Mouse (Mus musculus) cerebellum, adult 9-10 months (tissue): ENCODE measurements around the gene D11Wsu47e.

Experiments
- DNase-seq: peaks from one replicate; pipeline ENCODE4 v3.0.0; 2022

The D11Wsu47e gene

DNA sequence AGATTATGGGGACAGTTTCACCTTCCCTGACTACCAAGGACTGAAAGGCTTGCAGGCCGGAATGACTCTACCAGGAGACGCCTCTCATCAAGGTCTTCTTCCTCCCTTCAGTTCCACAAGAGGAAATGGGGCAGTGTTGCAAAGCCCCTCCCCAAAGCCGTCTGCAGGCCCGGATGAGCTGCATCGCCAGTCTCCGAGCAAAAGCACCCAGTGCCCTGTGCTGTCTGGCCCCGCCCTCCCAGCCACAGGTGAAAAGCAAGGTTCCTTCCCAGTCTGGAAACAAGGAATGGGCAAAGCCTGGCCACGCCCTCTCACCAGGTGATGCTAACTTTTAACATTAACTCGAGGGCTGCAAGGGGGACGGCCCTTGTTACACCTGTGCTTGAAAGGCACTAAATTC lies 17.6 kb upstream of the D11Wsu47e start:
- peak; percentile 36 for DNase-seq

DNA sequence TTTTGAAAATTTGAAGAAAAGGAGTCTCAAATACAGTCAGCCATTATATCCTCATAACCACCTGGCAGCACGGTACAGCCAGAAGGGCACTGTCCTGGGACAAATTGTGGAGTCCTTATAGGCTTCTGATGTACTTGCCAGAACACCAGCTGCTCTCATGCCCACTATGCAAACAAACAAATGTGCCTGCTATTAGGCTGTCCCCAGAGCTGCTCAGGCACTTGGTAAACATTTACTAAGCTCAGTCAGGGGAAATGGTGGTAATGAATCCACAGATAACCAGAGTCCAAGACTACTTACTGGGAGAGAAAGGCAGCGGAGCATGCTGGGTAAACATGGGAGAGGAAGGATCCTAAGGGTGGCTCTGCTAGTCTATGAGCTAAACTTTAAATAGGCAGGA lies 17.1 kb upstream of the D11Wsu47e start:
- peak; percentile 39 for DNase-seq

DNA sequence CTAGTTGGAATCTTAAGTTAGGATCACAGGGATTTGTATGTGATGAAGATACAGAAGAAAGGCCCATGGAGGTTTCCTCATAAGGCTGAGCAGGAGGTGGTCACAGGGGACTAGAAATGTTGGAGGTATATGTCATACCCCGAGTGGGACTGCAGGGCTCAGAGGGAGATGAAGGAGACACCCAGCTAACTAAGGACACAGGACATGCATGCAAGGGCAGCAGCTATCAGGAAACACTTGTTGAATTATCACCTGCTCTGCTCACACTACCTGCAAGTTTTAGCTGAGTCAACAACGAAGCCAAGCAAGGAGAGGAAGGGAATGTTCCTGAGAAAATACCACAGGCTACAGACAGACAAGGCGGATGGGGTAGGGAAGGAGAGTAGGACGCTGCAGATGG lies 16.5 kb upstream of the D11Wsu47e start:
- DNase-seq: peak; percentile 30

DNA sequence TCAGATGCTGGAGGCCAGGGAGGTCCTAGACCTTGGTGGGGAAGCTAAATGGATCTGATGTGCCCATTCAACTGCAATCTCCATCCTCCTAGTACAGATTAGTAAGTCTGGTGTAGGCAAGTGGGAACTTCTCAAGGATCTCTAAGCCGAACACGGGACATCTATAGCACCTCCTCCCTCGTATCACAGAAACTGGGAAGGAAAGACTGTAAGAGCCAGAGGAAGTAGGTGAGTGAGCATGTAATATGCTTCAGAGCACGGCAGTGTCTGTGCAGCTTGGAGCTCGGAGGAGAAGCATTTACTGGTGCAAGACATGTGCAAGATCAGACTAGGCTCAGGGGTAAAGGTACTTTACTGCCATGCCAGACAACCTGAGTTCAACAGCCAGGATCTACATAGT lies 15.4 kb upstream of the D11Wsu47e start:
- DNase-seq: no peak

DNA sequence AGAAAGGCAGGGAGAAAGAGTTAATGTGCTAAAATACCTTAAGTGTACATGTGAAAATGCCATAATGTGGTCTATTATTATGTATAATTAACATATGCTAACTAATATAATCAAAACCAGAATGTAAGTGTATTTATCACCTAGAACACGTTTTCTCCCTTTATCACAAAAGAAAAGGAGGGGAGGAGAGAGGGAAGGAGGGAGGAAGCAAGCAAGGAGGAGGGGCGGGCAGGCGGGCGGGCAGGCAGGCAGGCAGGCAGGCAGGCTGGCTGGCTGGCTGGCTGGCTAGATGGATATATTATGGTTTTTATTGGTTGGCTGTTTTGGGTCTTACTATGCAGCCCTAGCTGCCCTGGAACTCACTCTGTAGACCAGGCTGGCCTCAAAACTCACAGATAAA lies 14.5 kb upstream of the D11Wsu47e start:
- no peak for DNase-seq

DNA sequence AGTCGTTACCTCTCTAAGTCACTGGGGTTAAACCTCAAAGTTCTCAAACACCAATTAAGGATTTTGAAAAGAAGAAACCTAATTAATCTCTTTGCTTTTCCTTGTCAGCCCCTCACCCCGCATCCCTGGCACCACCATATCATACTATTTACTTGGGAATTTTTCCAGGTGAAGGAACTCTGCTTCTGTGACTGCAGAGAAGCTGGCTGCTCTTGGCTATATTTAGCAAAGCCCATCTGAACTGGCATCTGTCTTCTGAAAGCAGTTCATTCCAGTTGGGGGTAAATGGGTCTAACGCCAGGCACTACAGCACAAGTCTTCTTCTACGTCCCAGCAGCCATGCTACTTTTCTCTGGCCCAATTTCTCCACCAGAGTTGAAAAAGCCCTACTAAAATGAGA lies 10.6 kb upstream of the D11Wsu47e start:
- peak; percentile 51 for DNase-seq

DNA sequence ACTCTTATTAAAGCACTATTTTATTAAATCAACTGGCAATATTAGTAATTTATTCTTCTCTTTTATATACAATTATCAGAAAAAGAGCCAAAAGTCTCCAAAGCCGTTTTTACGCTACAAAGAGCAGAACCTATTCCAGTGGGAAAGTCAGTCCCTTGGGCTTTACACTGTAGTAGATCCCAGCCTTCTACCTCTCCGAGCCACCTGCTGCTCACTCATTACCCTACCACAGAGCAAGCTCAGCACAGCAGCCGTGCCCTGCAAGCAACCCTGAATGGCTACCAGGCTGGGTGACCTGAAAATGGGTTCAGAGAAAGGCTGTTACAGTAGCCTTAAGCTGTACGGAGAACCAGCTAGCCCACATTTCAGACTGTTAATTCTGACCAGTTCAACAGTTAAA lies 9.6 kb upstream of the D11Wsu47e start:
- peak; percentile 13 for DNase-seq

DNA sequence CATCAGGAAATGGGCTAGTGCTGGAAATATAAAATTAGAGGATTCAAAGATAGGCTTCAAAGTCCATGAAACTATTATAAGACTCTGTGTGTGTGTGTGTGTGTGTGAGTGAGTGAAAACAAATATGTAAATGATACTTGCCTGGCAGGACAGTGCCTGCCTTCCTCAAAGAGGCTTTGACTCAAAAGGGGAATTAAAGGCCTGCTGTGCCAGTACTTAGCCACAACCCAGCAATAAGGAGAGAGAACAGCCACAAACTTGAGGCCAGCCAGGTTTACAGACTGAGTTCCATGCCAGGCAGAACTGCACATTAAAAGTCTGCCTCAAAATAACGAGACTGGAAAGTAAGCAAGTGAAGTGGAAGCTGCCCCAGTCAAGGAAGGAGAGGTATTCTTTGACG lies 7.4 kb upstream of the D11Wsu47e start:
- DNase-seq: peak; percentile 14

DNA sequence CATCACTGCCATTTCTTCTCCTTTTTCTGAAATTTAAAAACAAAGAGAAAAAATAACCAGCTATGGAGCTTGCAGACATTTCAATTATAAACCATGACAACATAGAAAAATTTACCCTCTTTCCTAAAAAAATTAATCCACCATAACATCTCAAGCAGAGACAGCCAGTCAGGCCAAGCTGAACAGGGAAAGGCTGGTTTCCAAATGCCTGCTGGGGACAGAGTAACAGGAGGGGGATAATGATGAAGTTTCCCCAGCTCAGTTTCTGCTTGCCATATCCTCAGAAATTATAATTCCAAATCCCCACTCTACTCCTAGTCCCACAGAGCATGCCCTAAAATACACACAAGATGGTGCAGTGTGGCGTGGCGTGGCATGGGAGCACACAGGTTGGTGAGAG lies 6.8 kb upstream of the D11Wsu47e start:
- peak; percentile 31 for DNase-seq

DNA sequence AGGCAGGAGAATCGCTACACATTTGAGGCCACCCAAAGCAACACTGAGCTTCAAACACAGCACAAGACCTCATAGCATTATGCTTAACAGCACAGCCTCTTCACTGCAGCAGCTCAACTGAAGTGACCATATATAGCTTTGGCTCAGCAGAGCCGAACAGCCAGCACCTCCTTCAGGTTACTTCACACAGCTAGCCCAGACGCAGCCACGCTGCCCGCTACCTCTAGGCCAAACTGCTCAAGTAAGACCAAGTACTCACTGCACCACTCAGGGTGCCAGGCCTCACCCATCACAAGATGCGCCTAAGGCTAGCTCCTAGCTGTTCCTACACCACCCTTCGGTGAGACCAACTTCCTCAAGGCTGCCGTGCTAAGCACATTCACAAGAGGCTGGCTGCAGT lies 5.8 kb upstream of the D11Wsu47e start:
- DNase-seq: no peak

DNA sequence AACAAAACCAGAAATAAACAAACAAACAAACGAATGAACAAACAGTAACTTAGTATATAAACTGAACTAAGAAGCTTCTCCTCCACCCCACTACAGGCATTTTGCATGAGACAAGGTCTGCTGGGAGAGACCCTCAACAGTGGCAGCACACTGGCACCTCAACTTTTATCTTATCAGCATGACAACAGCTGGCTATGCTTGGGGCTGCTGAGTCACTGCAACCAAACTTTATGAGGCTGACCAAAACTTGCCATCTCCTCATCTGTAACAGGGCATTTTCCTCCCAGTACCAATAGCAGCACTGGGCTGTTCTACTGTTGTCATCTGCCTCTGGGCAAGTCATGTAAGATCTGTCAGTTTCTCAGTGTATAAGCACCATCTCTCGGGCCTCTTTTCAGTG lies 3.3 kb upstream of the D11Wsu47e start:
- no peak for DNase-seq

DNA sequence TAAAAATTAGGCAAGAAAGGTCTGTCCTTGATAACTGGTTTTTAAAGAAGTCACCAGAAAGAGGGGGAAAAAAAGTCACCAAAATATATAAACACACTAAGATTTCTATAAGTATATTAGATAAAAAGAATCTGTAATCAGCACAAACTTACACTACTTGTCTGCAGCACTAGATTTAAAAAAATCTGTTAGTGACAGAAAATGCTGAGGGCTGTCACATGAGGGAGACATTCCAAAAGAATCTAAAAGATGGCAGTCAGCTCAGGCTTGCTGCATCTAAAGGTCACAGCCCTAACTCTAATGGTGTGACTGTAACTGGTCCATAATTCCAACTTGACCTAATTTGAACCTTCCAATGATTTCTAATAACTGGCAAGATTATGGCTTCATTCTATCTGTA lies 2.2 kb upstream of the D11Wsu47e start:
- no peak for DNase-seq

DNA sequence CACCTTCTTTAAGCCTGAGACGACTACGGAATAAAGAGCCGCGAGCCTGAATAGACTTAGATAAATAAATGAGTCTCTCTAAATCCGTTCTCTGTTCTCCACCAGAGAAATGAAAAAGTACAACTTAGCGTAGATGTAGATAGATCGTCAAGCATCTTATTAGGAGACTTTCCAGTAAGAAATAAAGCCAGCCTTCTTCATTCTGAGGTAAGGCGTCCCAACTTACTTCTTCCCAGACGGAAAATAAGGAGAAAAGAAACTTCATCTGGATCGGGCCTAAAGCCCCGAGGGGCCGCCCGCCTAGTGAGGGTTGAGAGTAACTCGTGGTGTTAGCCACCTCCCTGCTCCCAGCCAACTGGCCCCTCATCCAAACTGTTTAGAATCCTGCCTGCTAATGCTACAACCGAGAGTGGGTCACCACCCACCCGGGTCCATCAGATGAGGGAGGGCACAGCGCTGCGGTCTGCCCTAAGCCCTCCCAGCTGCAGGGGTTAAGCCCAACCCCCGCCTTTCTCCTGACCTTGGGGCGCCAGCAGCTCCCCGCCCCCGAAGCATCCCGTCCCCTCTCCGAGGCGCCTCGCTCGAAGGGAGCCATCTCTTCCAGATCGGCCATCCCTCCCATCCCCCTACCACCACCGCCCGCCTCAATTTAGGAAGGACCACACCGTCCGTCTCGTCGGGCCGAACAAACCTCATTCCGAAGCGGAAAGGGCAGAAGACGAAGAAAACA lies 1.1 kb upstream of the D11Wsu47e start:
- DNase-seq: peak; percentile 55

DNA sequence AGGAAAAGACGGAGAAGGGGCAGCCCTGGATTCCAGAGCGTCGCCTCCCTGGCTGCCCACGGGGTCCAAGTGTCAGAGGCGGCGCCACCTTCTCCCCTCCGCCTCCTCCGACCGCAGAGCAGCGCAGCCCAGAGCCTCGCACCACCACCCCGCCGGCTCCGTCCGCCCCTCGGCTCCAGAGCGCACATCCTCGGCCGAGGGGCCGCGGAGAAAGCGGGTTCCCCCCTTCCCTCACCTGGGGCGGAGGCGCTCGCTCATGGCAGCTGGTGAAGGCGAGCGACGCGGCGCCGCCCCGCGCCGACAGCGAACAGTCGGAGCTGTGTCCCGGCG lies 620 bp upstream of the D11Wsu47e start:
- DNase-seq: no peak

DNA sequence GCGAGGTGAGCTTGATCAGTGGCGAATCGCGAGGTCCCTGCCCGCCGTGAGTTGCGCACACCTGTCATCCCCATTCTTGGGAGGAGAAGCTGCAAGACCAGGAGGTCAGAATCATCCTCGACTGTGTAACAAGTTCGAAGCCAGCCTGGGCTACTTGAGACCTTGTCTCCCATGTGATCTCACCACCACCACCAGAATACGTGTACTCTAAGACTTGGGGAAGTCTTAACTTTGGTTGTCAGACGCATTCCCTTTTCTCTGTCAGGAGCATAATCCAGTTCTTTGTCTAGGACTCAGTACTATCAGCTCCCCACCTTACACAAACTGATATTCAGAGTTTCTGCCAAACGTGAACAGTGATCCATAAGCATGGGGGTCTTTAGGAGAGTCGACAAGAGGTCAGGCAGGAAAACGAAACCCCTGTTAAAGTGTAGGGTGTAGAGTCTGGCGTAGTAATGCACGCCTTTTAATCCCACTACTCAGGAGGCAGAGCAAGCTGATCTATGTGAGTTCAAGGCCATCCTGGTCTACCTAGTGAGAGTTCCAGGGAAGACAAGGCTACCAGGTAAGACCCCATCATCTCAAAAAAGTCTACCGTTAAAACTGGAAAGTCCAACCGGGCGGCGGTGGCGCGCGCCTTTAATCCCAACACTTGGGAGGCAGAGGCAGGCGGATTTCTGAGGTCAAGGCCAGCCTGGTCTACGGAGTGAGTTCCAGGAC lies 655 bp downstream of the D11Wsu47e start:
- no peak for DNase-seq

DNA sequence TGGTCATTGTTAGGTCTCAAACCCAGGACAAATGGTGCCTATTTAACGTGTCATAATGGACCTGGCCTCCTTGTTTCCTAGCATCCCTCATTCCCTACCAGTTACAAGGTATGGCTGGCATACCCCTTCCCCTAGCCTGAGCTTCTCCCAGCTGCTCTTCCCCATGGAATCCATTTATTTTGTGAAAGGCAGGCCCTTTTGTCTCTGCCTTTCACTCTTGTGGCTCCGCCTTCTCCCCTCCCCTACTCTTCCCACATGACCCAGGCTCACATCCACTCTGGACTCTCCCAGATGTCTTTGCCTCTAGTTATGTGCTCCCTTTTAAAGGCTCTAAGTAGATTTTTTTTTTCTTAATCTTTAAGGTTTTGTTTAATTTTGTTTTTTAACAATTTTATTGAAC lies 2.8 kb downstream of the D11Wsu47e start:
- no peak for DNase-seq

DNA sequence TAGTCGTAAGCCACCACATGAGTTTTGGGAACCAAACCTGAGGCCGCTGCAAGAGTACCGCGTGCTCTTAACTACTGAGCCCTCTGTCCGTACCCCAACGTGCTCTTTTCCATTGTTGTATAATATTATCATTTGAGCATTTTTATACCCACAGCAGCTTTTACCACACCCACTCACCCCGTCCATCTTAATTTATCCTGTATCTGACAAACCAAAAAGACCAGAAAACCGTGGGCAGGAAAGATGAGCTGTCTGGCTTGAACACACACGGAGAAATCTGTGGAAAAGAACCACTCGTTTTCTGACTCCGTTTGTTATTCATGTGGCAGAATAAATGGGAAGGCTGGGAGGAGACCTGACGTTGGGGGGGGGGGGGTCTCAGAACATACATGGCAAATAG lies 6.3 kb downstream of the D11Wsu47e start:
- no peak for DNase-seq

DNA sequence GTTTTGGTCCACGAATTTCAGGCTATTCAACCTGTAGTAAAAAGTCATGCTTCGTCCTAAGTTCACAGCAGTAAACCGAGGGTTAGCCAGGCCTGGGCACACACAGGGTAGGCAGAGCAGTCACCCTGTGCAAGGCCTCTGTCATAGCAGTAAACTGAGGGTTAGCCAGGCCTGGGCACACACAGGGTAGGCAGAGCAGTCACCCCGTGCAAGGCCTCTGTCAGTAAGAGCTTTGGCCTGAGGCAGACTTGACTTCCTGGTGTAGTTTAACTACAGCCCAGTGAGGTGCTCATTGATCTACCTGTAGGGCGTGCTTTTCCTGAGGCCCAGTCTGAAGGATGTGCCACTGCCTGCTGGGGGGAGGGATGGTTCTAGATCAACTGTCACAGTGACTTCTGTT lies 7.1 kb downstream of the D11Wsu47e start:
- no peak for DNase-seq

DNA sequence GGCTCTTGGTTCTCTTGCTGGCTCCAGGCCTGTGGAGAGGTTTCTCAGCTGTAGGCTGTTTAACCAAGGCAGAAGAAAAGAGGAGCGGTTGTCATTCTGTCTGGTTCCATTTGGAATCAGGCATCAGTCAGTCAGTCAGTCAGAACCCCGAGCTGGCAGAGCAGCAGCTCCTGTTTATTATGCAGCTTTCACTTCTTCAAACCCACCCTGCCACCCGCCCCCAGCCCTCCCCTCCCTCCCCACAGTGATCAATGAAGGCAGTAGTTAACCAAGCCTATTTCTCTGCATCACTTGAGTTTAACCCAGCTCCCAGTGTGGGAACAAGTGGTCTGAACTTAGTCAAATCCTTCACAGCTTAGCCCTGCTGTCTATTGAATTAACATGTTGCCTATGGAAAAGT lies 7.6 kb downstream of the D11Wsu47e start:
- no peak for DNase-seq

DNA sequence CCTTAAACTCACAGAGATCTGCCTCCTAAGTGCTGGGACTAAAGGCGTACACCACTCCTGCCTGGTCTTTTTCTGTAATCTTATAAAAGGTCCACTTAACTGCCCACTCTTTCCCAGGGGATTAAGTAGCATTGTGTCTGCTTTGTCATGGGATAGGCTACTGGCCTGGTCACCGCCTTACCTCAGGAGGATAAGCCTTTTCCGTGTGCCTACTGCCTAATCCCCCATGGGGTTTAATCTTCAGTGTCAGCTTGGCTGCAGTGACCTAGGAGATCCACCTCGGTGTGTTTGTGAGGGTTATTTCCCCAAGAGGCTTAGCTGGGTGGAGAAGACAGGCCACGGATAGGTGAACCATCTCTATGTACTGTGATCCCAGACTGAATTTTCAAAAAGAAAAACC lies 13.4 kb downstream of the D11Wsu47e start:
- DNase-seq: no peak

DNA sequence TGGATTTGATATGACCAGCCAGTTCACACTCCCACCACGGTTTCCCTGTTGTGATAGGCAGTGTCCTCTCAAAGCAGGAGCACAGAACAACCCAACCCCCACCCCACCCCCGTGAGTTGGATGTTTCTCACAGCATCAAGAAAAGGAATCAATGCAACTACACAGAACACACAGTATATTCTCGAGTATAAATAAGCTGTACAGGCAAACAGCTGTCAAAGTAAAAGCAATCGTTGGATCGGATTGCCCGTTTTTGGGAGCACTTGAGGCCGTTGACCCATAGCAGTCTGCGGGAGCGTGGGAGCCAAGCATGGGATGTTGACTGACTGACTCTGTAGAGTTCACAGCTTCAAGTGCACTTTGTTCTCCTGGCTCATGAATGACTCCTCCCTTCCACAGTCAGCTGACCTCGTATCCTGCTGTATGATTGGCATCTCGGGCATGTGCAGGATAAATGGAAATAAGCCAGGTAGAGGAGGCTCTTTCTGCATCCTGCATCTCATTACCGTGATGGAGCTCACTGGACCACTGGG lies 13.9 kb downstream of the D11Wsu47e start:
- no peak for DNase-seq

DNA sequence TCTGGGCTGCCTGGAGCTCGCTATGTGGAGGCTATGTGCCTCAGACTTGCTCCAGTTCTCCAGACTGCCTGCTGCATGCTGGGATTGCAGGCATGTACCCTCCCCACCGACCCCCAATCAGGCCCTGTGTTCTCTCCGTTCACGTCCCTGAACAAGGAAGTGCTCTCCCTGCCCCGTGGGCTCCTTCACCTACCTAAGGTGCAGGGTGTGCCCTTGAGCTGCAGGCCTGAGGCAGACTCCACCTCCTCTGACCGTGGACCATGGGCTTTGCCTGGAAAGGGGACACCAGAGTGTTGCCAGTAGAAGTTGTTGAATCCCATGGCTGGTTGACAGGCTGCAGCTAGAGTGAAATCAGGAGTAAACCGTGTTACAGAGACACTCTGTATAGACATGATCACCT lies 15.4 kb downstream of the D11Wsu47e start:
- DNase-seq: no peak

DNA sequence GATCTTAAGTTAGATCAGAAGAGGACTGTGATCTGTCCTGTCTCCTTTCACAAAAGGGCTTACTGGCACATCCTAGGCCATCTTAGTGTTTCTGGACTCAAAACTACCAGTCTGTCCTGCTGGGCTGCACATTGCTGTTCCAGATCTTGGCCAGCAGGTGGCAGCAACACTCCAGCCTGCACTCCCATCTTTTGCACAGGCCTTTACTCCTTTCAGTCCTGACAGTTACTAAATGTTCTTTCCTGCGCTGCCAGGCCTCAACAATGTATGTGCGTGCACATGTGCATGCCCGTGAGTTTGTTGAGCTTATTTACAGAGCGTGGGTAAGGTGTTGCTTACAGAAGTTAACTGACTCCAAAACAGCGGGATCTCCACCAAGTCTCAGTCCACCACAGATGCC lies 19.5 kb downstream of the D11Wsu47e start:
- peak; percentile 81 for DNase-seq

DNA sequence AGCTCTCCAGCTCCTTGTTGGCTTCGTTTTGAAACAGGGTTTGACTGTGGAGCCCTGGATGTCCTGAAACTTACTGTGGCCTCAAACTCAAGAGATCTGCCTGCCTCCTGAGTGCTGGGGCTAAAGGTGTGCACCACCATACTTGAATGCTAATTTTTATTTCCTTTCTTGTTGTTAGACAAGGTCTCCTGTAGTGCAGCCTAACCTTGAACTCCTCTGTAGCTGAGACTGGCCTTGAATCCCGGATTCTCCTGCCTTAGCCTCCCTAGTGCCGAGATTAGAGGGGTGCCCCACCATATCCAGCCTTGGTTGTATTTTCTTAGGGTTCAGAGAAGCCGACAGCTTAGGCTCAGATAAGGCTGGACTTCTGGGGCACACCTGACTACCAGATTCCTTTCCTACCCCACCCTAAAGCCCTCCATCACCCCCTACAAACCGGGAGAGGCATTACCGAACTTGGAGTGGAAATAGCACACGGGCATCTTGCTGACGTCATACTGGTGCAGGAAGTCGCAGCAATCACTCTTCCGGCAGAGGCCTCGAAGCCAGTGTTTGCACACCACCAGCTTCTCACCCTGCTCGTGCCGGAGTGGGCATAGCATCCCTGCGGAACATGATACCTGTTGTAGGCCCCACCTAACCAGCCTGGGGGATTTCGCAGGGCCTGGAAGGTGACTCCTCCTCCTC lies 21.9 kb downstream of the D11Wsu47e start:
- no peak for DNase-seq
